Mouse (Mus musculus): Measurements from ENCODE around the gene Rab38. TPM values are rescaled to one million over a fixed set of nuclear protein-coding genes. Genes with fewer than 3 reads are reported as not detected.

Gene Rab38
- polyA plus RNA-seq (2015; fragmentation: Nextera tagmentation; extraction: Ambion mirVana), result 4.1 and 4.6 TPM in 2 replicates

GRCm38 (mm10) chr7:88429786-88430691 lies at the start of gene Rab38:
Gene Rab38, plus strand, starts transcription at chr7:88430273.

Other genes starting within 250 kb of the Rab38 start
- gene Ctsc, start 152.2 kb upstream of the Rab38 start, polyA plus RNA-seq (2015; fragmentation: Nextera tagmentation; extraction: Ambion mirVana), result 23.8 and 28.1 TPM in 2 replicates

Data from neural tube, postnatal 0 days (tissue).